Mouse (Mus musculus) heart, postnatal 4 days (tissue): ENCODE data around the gene Pcnx4. TPM values are rescaled to one million over a fixed set of nuclear protein-coding genes. Genes with fewer than 3 reads are reported as not detected.

Experiments
- DNase-seq: peaks from one replicate; pipeline ENCODE4 v3.0.0; 2021
- total RNA-seq, 2 experiments: library from RNA; stranded (reverse); gene quantifications; 2 replicates each; pipeline ENCODE4 v1.2.3; 2021

The Pcnx4 gene
- 1 to 10 TPM; 4.0 to 4.1 TPM for total RNA-seq

GRCm38 (mm10) chr12:72536021-72536597 is at the start of gene Pcnx4:
Pcnx4 (plus strand) TSS chr12:72536383.
- peak; percentile 98 for DNase-seq

GRCm38 (mm10) chr12:72487498-72487897 is 48.7 kb upstream of the Pcnx4 start:
- DNase-seq = no peak

GRCm38 (mm10) chr12:72489995-72490394 is 46.2 kb upstream of the Pcnx4 start:
- DNase-seq = no peak

GRCm38 (mm10) chr12:72491063-72491719 is 45.0 kb upstream of the Pcnx4 start:
- DNase-seq = no peak

GRCm38 (mm10) chr12:72496866-72497600 is 39.1 kb upstream of the Pcnx4 start:
- no peak for DNase-seq

GRCm38 (mm10) chr12:72509606-72510005 is 26.6 kb upstream of the Pcnx4 start:
- DNase-seq = no peak

- DNase-seq = peak; percentile 27
Observed at GRCm38 (mm10) chr12:72515446-72515845, 20.7 kb upstream of the Pcnx4 start.

- DNase-seq = no peak
Observed at GRCm38 (mm10) chr12:72518114-72518728, 18.0 kb upstream of the Pcnx4 start.

GRCm38 (mm10) chr12:72519352-72519751 is 16.8 kb upstream of the Pcnx4 start:
- no peak for DNase-seq

GRCm38 (mm10) chr12:72519855-72520254 is 16.3 kb upstream of the Pcnx4 start:
- DNase-seq = no peak

- peak; percentile 75 for DNase-seq
Observed at GRCm38 (mm10) chr12:72520645-72521044, 15.5 kb upstream of the Pcnx4 start.

GRCm38 (mm10) chr12:72525588-72525987 is 10.6 kb upstream of the Pcnx4 start:
- no peak for DNase-seq

- no peak for DNase-seq
Observed at GRCm38 (mm10) chr12:72532303-72532702, 3.9 kb upstream of the Pcnx4 start.

- DNase-seq = no peak
Observed at GRCm38 (mm10) chr12:72533986-72534385, 2.2 kb upstream of the Pcnx4 start.

GRCm38 (mm10) chr12:72535599-72535998 is 584 bp upstream of the Pcnx4 start:
- peak; percentile 14 for DNase-seq

GRCm38 (mm10) chr12:72538571-72538970 is 2.4 kb downstream of the Pcnx4 start:
- no peak for DNase-seq

- no peak for DNase-seq
Observed at GRCm38 (mm10) chr12:72554347-72554746, 18.2 kb downstream of the Pcnx4 start.

- DNase-seq = no peak
Observed at GRCm38 (mm10) chr12:72564281-72564795, 28.2 kb downstream of the Pcnx4 start.

- DNase-seq = no peak
Observed at GRCm38 (mm10) chr12:72582021-72582420, 45.8 kb downstream of the Pcnx4 start.

GRCm38 (mm10) chr12:72583099-72583498 is 46.9 kb downstream of the Pcnx4 start:
- DNase-seq = no peak

- DNase-seq = no peak
Observed at GRCm38 (mm10) chr12:72585339-72585738, 49.2 kb downstream of the Pcnx4 start.

- no peak for DNase-seq
Observed at GRCm38 (mm10) chr12:72592991-72593390, 56.8 kb downstream of the Pcnx4 start.

- no peak for DNase-seq
Observed at GRCm38 (mm10) chr12:72594001-72594400, 57.8 kb downstream of the Pcnx4 start.
